Mouse (Mus musculus): Measurements from ENCODE around the gene Ergic2.
"Not testable (repeated sequence)": the region's sequence is repeated elsewhere in the genome, so short reads cannot be mapped to it uniquely, and the experiment has no call there.

The Ergic2 gene

DNA sequence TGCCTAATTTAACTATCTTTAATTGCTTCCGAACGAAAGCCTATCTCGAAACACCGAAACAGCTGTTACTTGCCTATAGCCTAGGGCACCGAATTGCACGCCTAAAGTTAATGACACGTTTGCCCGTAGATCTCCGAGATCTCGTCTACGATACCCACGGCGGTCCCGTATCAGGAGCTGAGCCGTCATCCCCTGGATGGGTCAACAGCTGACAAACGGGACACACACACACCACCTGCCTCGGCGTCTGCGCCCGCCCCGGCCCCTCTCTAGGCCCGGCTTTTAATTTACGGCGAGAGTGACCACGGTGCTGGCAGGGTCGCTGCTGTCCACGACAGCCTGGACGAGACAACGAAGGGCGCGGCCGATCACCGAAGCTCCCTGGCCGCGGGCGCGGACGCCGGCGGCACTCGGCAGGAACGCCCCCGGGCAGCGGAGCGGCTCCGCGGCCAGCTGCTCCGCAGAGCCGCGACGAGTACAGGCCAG lies 740 bp downstream of the Ergic2 start:
- peak; percentile 16 for DNase-seq (ENCODE audit: low spot score)

DNA sequence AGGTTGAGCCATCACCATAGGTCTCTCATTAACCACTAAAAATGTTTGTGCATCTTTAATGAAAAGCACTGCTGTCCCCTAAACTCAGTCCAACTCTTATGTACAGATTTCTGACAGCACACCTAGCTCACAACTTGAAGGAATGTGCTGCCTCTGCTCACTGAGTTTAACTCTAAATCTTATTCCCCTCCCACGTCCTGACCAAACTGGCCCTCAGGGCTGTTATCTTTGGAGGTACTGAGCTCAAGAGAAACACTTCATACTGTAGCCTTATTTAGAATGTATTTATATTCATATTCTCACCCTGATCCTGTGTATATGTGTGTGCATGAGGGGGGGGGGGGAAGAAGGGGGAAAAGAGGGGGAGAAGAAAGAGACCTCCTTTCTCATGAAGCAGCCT lies 4.7 kb downstream of the Ergic2 start:
- no peak for DNase-seq (ENCODE audit: low spot score)

DNA sequence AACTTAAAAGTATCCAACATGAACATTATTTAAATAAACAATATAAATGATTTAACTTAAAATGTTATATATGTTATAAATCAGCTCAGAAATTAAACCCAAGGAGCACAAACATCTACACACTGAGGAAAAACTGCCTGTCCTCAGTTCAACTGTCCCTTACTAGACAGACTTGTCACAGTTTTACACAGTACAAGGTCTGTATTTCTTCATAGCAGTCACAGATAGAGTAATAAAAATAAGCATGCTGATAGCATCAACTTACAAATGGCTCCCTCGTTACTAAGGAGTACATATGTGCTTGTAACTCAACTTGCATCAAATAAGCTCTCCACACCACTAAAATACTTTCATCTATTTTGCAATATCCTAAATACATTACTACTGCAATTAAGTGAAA lies 7.0 kb downstream of the Ergic2 start:
- DNase-seq (ENCODE audit: low spot score), result no peak

DNA sequence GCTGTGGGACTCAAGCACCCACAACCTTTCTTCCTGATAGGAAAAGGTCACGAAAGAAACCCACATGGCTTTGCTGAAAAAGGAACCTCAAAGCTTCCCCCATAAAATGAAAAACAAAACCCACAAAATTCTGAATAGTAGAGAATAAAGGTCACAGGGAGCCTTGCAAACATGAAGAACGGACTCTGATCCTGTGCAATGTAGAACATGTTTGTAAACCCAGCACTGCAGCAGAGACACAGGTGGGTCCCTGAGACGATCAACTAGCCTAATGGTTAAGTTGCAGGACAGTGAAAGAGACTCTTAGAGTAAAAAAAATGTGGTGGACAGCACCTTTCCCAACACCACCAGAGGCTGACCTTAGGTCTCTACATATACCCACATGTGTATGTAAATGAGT lies 12.4 kb downstream of the Ergic2 start:
- no peak for DNase-seq (ENCODE audit: low spot score)

DNA sequence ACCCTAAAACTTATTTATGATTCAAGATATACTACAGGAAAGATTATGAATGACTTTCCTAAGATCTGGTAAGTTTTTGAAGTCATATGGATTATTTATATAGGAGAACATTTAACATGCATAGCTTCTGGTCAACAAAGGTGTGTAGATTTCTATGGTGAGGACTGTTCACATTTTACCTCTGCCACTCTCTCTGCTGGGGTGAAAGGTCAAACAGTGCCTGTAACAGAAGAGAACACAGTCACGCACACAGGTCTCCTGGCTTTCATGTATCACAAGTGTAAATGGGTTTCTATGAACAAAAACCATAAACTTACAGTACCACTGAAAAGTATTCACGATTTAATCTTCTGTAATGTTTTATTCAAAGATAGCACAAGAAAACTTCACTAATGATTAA lies 13.0 kb downstream of the Ergic2 start:
- DNase-seq (ENCODE audit: low spot score), result no peak

DNA sequence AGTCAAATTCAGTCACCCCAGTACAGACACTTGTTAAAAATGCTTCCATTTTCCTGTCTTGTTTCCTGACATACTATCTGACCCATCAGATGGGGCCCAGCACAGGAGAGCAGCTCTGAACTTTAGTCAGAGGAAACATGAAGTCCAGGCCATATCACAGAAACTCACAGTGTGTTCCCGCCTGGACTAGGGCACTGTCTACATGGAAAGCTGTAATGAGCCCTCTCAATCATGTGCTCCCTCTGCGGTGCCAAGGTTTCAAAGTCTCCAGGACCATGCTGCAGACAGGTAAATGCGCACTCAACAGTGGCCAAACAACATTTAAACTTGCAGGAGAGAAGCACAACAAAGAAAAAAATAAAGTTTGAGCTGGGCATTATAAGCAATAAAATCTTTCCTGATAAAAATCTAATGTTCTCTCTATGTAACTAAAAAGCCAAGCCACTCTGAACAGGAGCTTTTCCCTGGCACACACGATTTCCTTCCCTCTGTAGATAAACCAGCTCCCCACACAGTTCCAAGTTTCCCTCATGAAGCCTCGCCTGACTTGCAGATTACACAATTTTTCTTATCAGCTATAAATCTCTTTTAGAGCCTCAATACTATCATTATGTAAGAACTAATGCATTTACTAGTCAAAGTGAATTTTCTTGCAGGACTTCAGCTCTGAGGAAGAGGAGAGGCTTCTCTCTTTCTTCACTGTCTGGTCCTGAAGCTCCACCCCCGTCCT lies 18.0 kb downstream of the Ergic2 start:
- DNase-seq (ENCODE audit: low spot score), result no peak

DNA sequence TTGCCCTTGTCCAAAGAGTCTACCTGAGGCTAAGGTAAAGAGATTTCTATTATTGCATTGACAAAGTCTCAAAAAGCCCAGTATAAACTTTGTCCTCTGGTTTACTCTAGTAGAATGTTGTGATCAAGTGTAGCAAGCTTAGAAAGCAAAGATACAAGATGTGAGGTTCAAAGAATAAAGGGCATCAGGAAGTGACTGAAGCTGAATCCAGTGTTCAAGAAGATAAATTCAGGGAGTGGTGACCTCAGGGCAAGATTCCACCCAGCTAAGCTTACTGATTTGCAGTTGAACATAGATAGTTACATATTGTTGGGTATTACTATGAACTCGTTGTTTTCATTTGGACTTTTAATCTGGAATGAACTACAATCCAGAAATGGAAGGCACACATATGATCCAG lies 26.5 kb downstream of the Ergic2 start:
- no peak for DNase-seq (ENCODE audit: low spot score)

DNA sequence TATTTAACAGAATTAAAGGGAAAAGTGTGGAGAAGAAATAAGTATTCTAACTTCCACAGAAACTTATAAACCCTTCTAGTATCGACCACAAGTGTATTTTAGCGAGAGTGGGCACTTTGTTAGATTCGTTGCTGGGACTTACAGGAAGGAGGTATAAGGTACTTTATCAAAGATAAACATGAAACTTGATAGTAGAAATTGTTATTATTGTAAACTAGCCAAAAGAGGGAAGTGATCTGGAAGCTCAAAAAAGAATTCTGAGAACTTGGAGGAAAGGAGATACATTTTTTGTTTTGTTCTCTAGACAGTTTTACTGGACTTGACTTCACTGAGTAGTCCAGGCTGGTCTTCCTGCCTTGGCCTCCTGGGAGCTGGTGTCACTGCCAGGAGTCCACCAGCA lies 39.3 kb downstream of the Ergic2 start:
- no peak for DNase-seq (ENCODE audit: low spot score)

DNA sequence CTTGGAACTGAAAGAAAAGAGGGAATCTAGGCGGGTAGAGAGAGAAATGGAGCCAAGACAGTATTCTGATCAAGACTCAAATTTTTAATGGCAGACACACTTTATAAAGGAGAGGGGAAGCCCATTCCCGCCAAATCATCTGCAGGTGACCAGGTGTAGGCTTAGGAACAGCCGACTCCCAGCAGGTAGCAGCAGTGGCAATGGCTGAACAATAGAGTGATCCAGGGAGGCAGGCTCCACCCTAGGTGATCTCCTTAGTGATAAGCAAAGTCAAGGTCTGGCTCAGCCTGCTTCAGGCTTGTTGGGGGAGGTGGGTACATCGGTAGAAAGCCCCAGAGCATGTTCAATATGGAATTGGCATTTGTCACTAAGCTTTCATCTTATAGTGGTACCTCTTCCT lies 59.9 kb downstream of the Ergic2 start:
- DNase-seq (ENCODE audit: low spot score), result not testable (repeated sequence)

DNA sequence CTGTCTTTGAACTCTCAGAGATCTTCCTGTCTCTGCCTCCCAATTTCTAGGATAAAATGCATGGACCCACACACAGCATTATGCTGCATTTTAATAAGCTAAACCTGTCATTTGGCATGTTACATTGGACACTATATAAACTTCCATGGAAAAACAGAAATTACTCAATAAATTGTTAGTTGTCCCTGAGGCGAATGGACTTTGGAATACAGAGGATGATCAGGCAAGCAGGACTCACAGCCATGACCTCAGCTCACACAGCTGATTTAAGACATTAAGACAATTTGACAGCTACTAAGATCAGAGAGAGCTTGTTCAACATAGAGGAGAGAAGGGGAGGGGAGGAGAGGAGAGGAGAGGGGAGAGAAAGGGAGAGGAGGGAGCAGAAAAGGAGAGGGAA lies 69.8 kb downstream of the Ergic2 start:
- DNase-seq (ENCODE audit: low spot score), result no peak

DNA sequence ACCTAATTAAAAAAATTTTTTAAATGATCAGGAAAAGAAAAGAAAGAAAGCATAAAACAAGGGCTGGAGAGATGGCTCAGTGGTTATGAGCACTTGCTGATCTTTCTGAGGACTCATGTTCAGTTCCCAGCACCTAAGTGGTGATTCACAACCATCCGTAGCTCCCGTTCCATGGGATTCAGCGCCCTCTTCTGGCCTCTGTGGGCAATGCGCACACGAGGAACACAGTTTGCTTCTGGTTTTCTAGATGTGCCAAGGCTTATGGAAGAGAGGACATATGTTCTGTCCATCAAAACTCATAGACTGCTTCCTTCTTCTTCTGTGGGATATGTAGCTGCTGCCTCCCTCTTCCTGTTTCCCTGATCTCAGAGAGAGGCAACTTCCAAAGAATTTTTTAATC lies 70.3 kb downstream of the Ergic2 start:
- no peak for DNase-seq (ENCODE audit: low spot score)

DNA sequence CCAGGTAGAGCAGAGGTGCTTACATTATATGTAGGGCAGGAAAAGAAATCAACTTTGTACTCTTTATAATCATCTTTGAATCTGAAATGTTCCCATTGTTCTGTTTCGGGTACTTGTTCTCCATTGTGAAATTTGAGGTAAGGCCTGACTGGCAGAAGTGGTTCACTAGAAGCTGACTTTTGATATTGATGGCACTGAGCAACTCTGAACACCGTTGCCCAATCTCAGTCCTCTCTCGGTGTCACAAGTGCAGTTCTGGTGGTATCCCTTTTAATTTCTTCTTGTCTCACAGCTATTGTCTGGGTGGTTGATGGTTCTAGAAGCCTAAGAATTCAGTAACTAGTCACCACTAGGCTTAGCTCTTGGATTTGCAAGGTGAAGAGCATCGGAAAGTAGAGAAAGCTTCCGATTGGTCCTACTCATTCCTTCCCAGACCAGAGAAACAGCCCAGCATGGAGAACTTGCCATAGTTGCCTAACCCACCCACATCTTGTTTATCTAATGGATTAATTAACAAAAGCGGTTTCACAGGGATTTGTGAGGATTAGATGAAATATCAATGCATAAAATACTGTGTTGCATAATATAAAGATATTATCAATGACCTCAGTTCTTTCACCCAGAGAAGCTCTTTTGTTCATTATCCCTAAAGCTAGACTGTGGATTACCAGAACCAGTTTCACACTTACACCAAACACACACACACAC lies 72.7 kb downstream of the Ergic2 start:
- DNase-seq (ENCODE audit: low spot score), result no peak

DNA sequence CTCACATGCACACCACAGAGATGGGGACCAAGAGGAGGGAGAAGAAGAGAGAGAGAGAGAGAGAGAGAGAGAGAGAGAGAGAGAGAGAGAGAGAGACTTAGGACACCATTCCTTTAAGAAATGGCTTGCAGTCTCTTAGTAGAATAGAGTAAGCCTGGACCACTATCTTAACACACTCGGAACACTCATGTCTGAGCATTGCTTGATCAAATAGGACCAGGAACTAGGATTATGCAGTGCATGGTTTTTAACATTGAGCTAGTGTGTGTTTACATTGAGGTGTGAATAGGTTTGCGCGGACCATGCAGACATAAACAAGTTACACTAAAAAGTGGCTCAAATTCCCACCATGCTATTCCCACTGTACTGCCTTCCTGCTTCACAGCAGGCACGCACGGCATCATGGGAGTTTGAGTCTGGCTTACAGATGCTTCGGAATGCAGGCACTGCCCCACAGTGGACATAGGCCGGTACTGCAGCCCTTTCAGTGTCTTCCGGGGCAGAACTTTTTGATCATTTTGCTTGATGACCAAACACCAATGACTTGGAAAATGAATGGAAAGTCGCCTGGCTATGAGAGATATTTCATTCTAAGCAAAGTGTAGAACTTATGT lies 76.3 kb downstream of the Ergic2 start:
- DNase-seq (ENCODE audit: low spot score), result peak; percentile 4

DNA sequence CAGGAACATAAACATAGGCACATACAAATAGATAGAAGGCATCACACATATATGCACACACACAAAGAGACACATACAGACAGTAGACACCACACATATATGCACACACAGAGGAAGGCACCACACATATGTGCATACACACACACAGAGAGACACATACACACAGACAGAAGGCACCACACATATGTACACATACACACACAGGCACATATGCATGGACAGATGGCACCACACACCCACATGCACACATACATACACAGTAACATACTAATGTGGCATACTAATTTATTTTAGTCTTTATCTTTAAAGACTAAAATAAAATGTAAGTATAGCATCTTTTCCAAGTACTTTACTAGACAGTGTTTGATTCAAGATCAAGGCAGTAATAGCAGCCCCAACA lies 78.6 kb downstream of the Ergic2 start:
- no peak for DNase-seq (ENCODE audit: low spot score)

DNA sequence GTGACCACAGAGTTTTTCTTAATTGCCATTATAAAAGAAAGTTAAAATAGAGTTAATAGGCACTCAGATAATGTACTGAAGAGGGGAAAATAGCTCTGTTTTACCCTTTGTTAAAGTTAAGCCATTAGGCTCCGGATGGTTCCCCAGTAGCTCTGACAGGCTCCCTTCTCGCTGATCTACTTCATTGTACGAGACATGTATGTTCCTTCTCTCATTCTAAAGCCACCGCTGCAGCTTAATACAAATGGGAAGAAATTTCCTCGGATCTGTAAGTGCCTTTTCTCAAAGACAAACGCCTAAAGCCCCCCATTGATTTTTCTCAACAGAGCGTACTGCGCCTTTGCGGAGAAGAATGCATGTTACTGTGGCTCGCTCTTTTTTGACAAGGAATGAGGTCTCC lies 79.9 kb downstream of the Ergic2 start:
- no peak for DNase-seq (ENCODE audit: low spot score)
